In the genomic region with DNA sequence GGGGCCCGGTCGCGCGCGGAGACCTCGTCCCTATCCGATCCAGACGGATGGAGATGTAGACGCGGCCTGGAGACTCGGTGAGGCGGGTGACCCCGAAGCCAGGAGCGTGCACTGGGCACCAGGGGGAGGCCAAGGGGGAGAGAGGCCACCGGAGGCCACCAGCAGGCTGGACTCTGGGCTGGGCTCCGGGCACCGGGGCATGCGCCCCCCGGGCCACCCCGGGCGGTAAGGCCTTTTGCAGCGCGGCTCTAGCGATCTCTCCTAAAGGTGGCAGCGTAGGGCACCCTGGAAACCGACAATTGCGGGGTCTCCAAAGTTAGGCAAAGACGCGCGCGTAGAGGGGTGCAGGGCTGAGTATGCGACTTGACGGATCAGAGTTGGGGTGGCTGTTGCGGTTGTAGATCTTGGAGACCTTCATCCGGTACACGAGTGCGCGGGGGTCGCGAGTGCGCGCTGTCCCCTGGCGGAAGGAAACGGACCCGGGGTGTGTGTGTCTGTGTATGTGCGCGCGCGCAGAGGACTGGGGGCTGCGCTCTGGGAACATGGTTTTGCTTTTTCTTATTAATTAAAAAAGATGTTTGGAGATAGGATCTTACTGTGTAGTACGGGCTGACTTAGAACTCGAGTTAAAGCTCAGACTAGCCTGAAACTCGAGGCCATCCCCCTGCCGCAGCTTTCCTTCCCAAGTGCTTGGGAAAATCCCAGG, we compare ENCODE assay signal across 8 mouse cellular contexts. TPM values are rescaled to one million over a fixed set of nuclear protein-coding genes. Genes with fewer than 3 reads are reported as not detected.
DNase-seq lines count a peak whose midpoint lies in the region; ATAC-seq and TF ChIP-seq lines count a peak whose summit lies in the region.

No protein-coding gene starts in this region.

- TF ChIP-seq CTCF in thymus, adult 2 months (IDR thresholded peaks at IDR 0.05; ENCODE audit: borderline replicate concordance, control insufficient read depth, extremely low read depth, insufficient read depth, low read length, poor library complexity) = 0 out of 2 replicates have a peak, but pooled peaks have one; percentile 14

- H3K9me3 ChIP-seq in liver, embryonic 13.5 days (replicated peaks) = no peaks in the 10 kb centered on the region

- WGBS in liver, embryonic 13.5 days (ENCODE audit: insufficient replicate concordance) = under 1% methylated on average over 54 of the region's 54 CpGs
- WGBS in thymus, adult 2 months = under 1% methylated on average over 53 of the region's 54 CpGs

- ATAC-seq in liver, embryonic 13.5 days (ENCODE audit: low read depth) = peak; percentile 39

- DNase-seq in left cerebral cortex, postnatal 36 days (ENCODE audit: low spot score in 2 of 2) = peak; percentile 55 to 68
- no peak for DNase-seq in left cerebral cortex, adult 8-10 months (ENCODE audit: low spot score in 2 of 2)
- peak; percentile 47 for DNase-seq in c-Kit-positive CD71-positive TER-119-positive erythroid progenitor cells, embryonic 14.5 days (ENCODE audit: low spot score)
- DNase-seq in gastrocnemius, postnatal 14 days = peak; percentile 39
- peak; percentile 57 for DNase-seq in kidney, adult 11 months
- DNase-seq in liver, embryonic 13.5 days = peak; percentile 48
- peak; percentile 76 for DNase-seq in naive thymus-derived CD4-positive, alpha-beta T cell, adult 2 months (ENCODE audit: low read depth)
- peak; percentile 82 for DNase-seq in thymus, adult 2 months

- H3K36me3 ChIP-seq in liver, embryonic 13.5 days = peaks cover 22% of the 10 kb centered on the region
- H3K36me3 ChIP-seq in thymus, adult 2 months (ENCODE audit: control insufficient read depth, insufficient read depth, low read length) = no peaks in the 10 kb centered on the region

- H3K27me3 ChIP-seq in liver, embryonic 13.5 days = peaks cover 12% of the 10 kb centered on the region
- H3K27me3 ChIP-seq in thymus, adult 2 months (ENCODE audit: control insufficient read depth, insufficient read depth, low read length) = no peaks in the 10 kb centered on the region

- TF ChIP-seq POLR2A in thymus, adult 2 months (IDR thresholded peaks at IDR 0.05; ENCODE audit: control insufficient read depth, extremely low read depth, insufficient read depth, low read length, poor library complexity) = peak; percentile 60

- H3K27ac ChIP-seq in liver, embryonic 13.5 days = peak overlapping the region; percentile 88
- peak overlapping the region; percentile 65 for H3K27ac ChIP-seq in thymus, adult 2 months (ENCODE audit: control insufficient read depth, insufficient read depth, low read length)

- intact Hi-C loops in left cerebral cortex, postnatal 36 days (cut with DNase I) = no loop called here
- intact Hi-C loops in gastrocnemius, postnatal 14 days (cut with DNase I; ENCODE audit: low total_unique reads) = no loop called here

- peaks cover 75% of the 10 kb centered on the region for H3K4me1 ChIP-seq in liver, embryonic 13.5 days (replicated peaks)
- H3K4me1 ChIP-seq in thymus, adult 2 months (replicated peaks; ENCODE audit: control insufficient read depth, insufficient read depth, low read length) = peaks cover 19% of the 10 kb centered on the region

- H3K4me3 ChIP-seq in liver, embryonic 13.5 days (replicated peaks) = peak overlapping the region; percentile 85
- H3K4me3 ChIP-seq in thymus, adult 2 months (ENCODE audit: control insufficient read depth, insufficient read depth, low read length) = peak overlapping the region; percentile 71

- H3K9ac ChIP-seq in liver, embryonic 13.5 days = peak overlapping the region; percentile 84

- peak overlapping the region; percentile 84 for H3K4me2 ChIP-seq in liver, embryonic 13.5 days

RNA-seq across cellular contexts. Expression of a gene that starts 0.6 kb away (rescaled TPM):
- total RNA-seq in left cerebral cortex, postnatal 36 days (2021) = 1 to 10 TPM; 6.3 to 6.5 TPM
- total RNA-seq in left cerebral cortex, adult 8-10 months (2022) = 1 to 10 TPM; 5.0 to 7.8 (median 7.5) TPM
- 1 to 10 TPM; 2.4 to 2.7 TPM for total RNA-seq in gastrocnemius, postnatal 14 days (2021)
- 5.4 and 5.7 TPM in 2 replicates for polyA plus RNA-seq in liver, embryonic 13.5 days (2015; fragmentation: Nextera tagmentation; extraction: Ambion mirVana)
- polyA plus RNA-seq in thymus, adult 2 months (2012; rRNA removed) = 12.5 and 13.5 TPM in 2 replicates

RNA-seq across cellular contexts. Expression of a gene that starts 6.5 kb away (rescaled TPM):
- 100 to 1,000 TPM; 349 to 368 TPM for total RNA-seq in left cerebral cortex, postnatal 36 days (2021)
- 100 to 1,000 TPM; 312 to 357 (median 346) TPM for total RNA-seq in left cerebral cortex, adult 8-10 months (2022)
- 100 to 1,000 TPM in 1 of 2 experiments, 10 to 100 TPM in 1; 98.8 to 106 TPM for total RNA-seq in gastrocnemius, postnatal 14 days (2021)
- polyA plus RNA-seq in liver, embryonic 13.5 days (2015; fragmentation: Nextera tagmentation; extraction: Ambion mirVana) = 63.0 and 63.8 TPM in 2 replicates
- polyA plus RNA-seq in thymus, adult 2 months (2012; rRNA removed) = 279 and 303 TPM in 2 replicates

RNA-seq across cellular contexts. Expression of a gene that starts 10.7 kb away (rescaled TPM):
- total RNA-seq in left cerebral cortex, postnatal 36 days (2021) = 1 to 10 TPM; 6.7 to 8.2 TPM
- total RNA-seq in left cerebral cortex, adult 8-10 months (2022) = 1 to 10 TPM; 5.8 to 8.3 (median 6.4) TPM
- under 1 TPM; 0.27 to 0.44 TPM for total RNA-seq in gastrocnemius, postnatal 14 days (2021)
- polyA plus RNA-seq in liver, embryonic 13.5 days (2015; fragmentation: Nextera tagmentation; extraction: Ambion mirVana) = 0.19 and 0.28 TPM in 2 replicates
- 5.8 and 7.5 TPM in 2 replicates for polyA plus RNA-seq in thymus, adult 2 months (2012; rRNA removed)

RNA-seq across cellular contexts. Expression of a gene that starts 16.8 kb away (rescaled TPM):
- total RNA-seq in left cerebral cortex, postnatal 36 days (2021) = not detected
- total RNA-seq in left cerebral cortex, adult 8-10 months (2022) = not detected
- total RNA-seq in gastrocnemius, postnatal 14 days (2021) = not detected
- 11.3 TPM in 1 of 2 replicates, not detected in the other for polyA plus RNA-seq in liver, embryonic 13.5 days (2015; fragmentation: Nextera tagmentation; extraction: Ambion mirVana)
- polyA plus RNA-seq in thymus, adult 2 months (2012; rRNA removed) = not detected in 2 replicates

RNA-seq across cellular contexts. Expression of a gene that starts 18.8 kb away (rescaled TPM):
- 10 to 100 TPM; 53.2 to 60.6 TPM for total RNA-seq in left cerebral cortex, postnatal 36 days (2021)
- total RNA-seq in left cerebral cortex, adult 8-10 months (2022) = 10 to 100 TPM; 51.9 to 68.0 (median 61.4) TPM
- total RNA-seq in gastrocnemius, postnatal 14 days (2021) = 10 to 100 TPM; 37.7 to 38.1 TPM
- polyA plus RNA-seq in liver, embryonic 13.5 days (2015; fragmentation: Nextera tagmentation; extraction: Ambion mirVana) = 16.9 and 19.0 TPM in 2 replicates
- polyA plus RNA-seq in thymus, adult 2 months (2012; rRNA removed) = 103 and 121 TPM in 2 replicates

Comparison
In these comparisons a context has a peak if more than half of its experiments do, and no peak if none do; other contexts are left out.
1. DNase-seq: peak in left cerebral cortex, postnatal 36 days (2 of 2), c-Kit-positive CD71-positive TER-119-positive erythroid progenitor cells, embryonic 14.5 days (single experiment), gastrocnemius, postnatal 14 days (single experiment), kidney, adult 11 months (single experiment), liver, embryonic 13.5 days (single experiment), naive thymus-derived CD4-positive, alpha-beta T cell, adult 2 months (single experiment) and thymus, adult 2 months (single experiment); none in left cerebral cortex, adult 8-10 months (0 of 2).
2. RNA of a gene that starts 10.7 kb away (total RNA-seq): 6.7 to 8.2 TPM in left cerebral cortex, postnatal 36 days and 5.8 to 8.3 TPM in left cerebral cortex, adult 8-10 months; 0.27 to 0.44 TPM in gastrocnemius, postnatal 14 days; every median in the first group is over 4 times any median in the second.